Comparison of ENCODE assay signal across 8 mouse cellular contexts in genomic region chr6:38206941-38207531, GRCm38 (mm10). TPM values are rescaled to one million over a fixed set of nuclear protein-coding genes. Genes with fewer than 3 reads are reported as not detected.
DNase-seq lines count a peak whose midpoint lies in the region; ATAC-seq lines count a peak whose summit lies in the region.

No protein-coding gene starts in this region.

- H3K4me2 ChIP-seq in midbrain, embryonic 15.5 days = no peak overlapping the region

- H3K27me3 ChIP-seq in midbrain, embryonic 15.5 days (replicated peaks) = no peaks in the 10 kb centered on the region

- peak overlapping the region; percentile 47 for H3K27ac ChIP-seq in midbrain, embryonic 15.5 days

- no peaks in the 10 kb centered on the region for H3K36me3 ChIP-seq in midbrain, embryonic 15.5 days (replicated peaks)

- WGBS in midbrain, embryonic 15.5 days = 3% methylated on average over 8 of the region's 8 CpGs

- DNase-seq in heart, adult 11 months = peak; percentile 90
- no peak for DNase-seq in heart, postnatal 14 days
- DNase-seq in adipocyte (ENCODE audit: low spot score) = peak; percentile 67
- peak; percentile 39 for DNase-seq in forelimb bud, embryonic 11.5 days (ENCODE audit: low read depth, low spot score)
- DNase-seq in gastrocnemius, postnatal 10 days = no peak
- no peak for DNase-seq in frontal cortex, postnatal 36 days (ENCODE audit: low spot score in 2 of 2)
- DNase-seq in frontal cortex, postnatal 25 days (ENCODE audit: low spot score in 2 of 2) = no peak

- intact Hi-C loops in heart, postnatal 14 days (cut with DNase I) = no loop called here

- ATAC-seq in midbrain, embryonic 15.5 days (replicated peaks) = peak; percentile 58; the same call in 1 of the 2 replicates

- H3K9ac ChIP-seq in midbrain, embryonic 15.5 days = no peak overlapping the region

- peaks cover 26% of the 10 kb centered on the region for H3K4me1 ChIP-seq in midbrain, embryonic 15.5 days

- no peak overlapping the region for H3K4me3 ChIP-seq in midbrain, embryonic 15.5 days

- H3K9me3 ChIP-seq in midbrain, embryonic 15.5 days = no peaks in the 10 kb centered on the region

RNA-seq across cellular contexts. Expression of gene D630045J12Rik, which starts 46.8 kb away (rescaled TPM):
- 1 to 10 TPM; 1.7 TPM for total RNA-seq in heart, postnatal 14 days (2021)
- polyA plus RNA-seq in midbrain, embryonic 15.5 days (2015; fragmentation: Nextera tagmentation; extraction: Ambion mirVana) = 19.7 and 21.0 TPM in 2 replicates
- 1 to 10 TPM; 1.6 to 3.0 TPM for total RNA-seq in gastrocnemius, postnatal 10 days (2021)

Comparison
In these comparisons a context has a peak if more than half of its experiments do, and no peak if none do; other contexts are left out.
1. DNase-seq: peak in heart, adult 11 months (single experiment), adipocyte (single experiment) and forelimb bud, embryonic 11.5 days (single experiment); none in heart, postnatal 14 days (0 of 2), gastrocnemius, postnatal 10 days (single experiment), frontal cortex, postnatal 36 days (0 of 2) and frontal cortex, postnatal 25 days (0 of 2).